Mouse (Mus musculus) MEL (cell line): ENCODE results near the gene Tmc8.

Source experiments
- BHLHE40 ChIP-seq: IDR thresholded peaks from 2 replicates; pipeline ENCODE4 v1.6.1; 2012; ENCODE audit warnings: low read depth, mild to moderate bottlenecking, inconsistent platforms, low read length, improper control_type of control experiment, borderline replicate concordance
- CHD1 ChIP-seq: IDR thresholded peaks from 2 replicates; pipeline ENCODE4 v1.6.1; 2012; ENCODE audit warnings: low read depth, mild to moderate bottlenecking, inconsistent platforms, low read length, improper control_type of control experiment
- CHD2 ChIP-seq: IDR thresholded peaks from 2 replicates; pipeline ENCODE4 v1.6.1; 2011; ENCODE audit warnings: low read length, improper control_type of control experiment
- CTCF ChIP-seq, 3 experiments: IDR thresholded peaks in 2 of 3; conservative IDR thresholded peaks in 1 of 3; 2 replicates each; pipeline ENCODE4 v1.5.1; 2011 to 2012; ENCODE audit warnings: low read length in 3 of 3, low read depth in 2 of 3, mild to moderate bottlenecking in 2 of 3, improper control_type of control experiment in 1 of 3, inconsistent platforms in 1 of 3, mixed read lengths in 1 of 3, moderate library complexity in 1 of 3; ENCODE audit not compliant: control insufficient read depth in 1 of 3, insufficient read depth in 1 of 3, poor library complexity in 1 of 3, severe bottlenecking in 1 of 3
- EP300 ChIP-seq, 2 experiments: IDR thresholded peaks; 2 replicates each; pipeline ENCODE4 v1.6.1; 2011; ENCODE audit warnings: improper control_type of control experiment in 2 of 2, low read length in 2 of 2, low read depth in 1 of 2, mild to moderate bottlenecking in 1 of 2
- ETS1 ChIP-seq: IDR thresholded peaks from 2 replicates; pipeline ENCODE4 v1.6.1; 2012; ENCODE audit warnings: low read depth, mild to moderate bottlenecking, inconsistent platforms, low read length, improper control_type of control experiment, moderate library complexity
- MAX ChIP-seq: IDR thresholded peaks from 2 replicates; pipeline ENCODE4 v1.6.1; 2011; ENCODE audit warnings: low read length, improper control_type of control experiment
- POLR2A ChIP-seq, 2 experiments: IDR thresholded peaks; 2 replicates each; pipeline ENCODE4 v1.6.1; 2011 to 2012; ENCODE audit warnings: low read length in 2 of 2, mild to moderate bottlenecking in 2 of 2, control low read depth in 1 of 2, improper control_type of control experiment in 1 of 2, low read depth in 1 of 2, moderate library complexity in 1 of 2; ENCODE audit not compliant: control insufficient read depth in 1 of 2, insufficient read depth in 1 of 2, poor library complexity in 1 of 2
- POLR2AphosphoS2 ChIP-seq: IDR thresholded peaks from 2 replicates; pipeline ENCODE4 v1.6.1; 2011; ENCODE audit warnings: low read length, improper control_type of control experiment
- RAD21 ChIP-seq: IDR thresholded peaks from 2 replicates; pipeline ENCODE4 v1.6.1; 2011; ENCODE audit warnings: mild to moderate bottlenecking, low read depth, low read length, improper control_type of control experiment
- RCOR1 ChIP-seq: IDR thresholded peaks from 2 replicates; pipeline ENCODE4 v1.6.1; 2012; ENCODE audit warnings: low read depth, mild to moderate bottlenecking, inconsistent platforms, low read length, improper control_type of control experiment
- TAL1 ChIP-seq: IDR thresholded peaks from 2 replicates; pipeline ENCODE4 v1.6.1; 2012; ENCODE audit warnings: mild to moderate bottlenecking, inconsistent platforms, low read length, moderate library complexity, mixed read lengths
- UBTF ChIP-seq: IDR thresholded peaks from 2 replicates; pipeline ENCODE4 v1.6.1; 2012; ENCODE audit warnings: low read depth, mild to moderate bottlenecking, inconsistent platforms, low read length, improper control_type of control experiment, moderate library complexity, borderline replicate concordance; ENCODE audit not compliant: insufficient read depth
- USF1 ChIP-seq: IDR thresholded peaks from 2 replicates; pipeline ENCODE4 v1.6.1; 2014; ENCODE audit warnings: low read depth, mild to moderate bottlenecking, inconsistent platforms, low read length, improper control_type of control experiment, moderate library complexity

GRCm38 (mm10) chr11:117778031-117778430 lies 3.8 kb upstream of the Tmc8 start:
- TF ChIP-seq EP300 (IDR thresholded peaks at IDR 0.05; ENCODE audit: low read depth in 1 of 2, low read length in 2 of 2), result no peak
- TF ChIP-seq BHLHE40, result no peak
- TF ChIP-seq POLR2AphosphoS2, result no peak
- TF ChIP-seq RCOR1, result no peak
- no peak for TF ChIP-seq POLR2A (IDR thresholded peaks at IDR 0.05; ENCODE audit: control insufficient read depth in 1 of 2, insufficient read depth in 1 of 2, low read depth in 1 of 2, low read length in 2 of 2, poor library complexity in 1 of 2)
- no peak for TF ChIP-seq TAL1
- TF ChIP-seq MAX, result no peak
- no peak for TF ChIP-seq USF1
- TF ChIP-seq RAD21, result no peak
- no peak for TF ChIP-seq CTCF (IDR thresholded peaks at IDR 0.05 in 2 of 3, conservative IDR thresholded peaks at IDR 0.05 in 1 of 3; ENCODE audit: control insufficient read depth in 1 of 3, insufficient read depth in 1 of 3, low read depth in 2 of 3, low read length in 3 of 3, poor library complexity in 1 of 3, severe bottlenecking in 1 of 3)
- TF ChIP-seq CHD1, result no peak
- no peak for TF ChIP-seq CHD2
- no peak for TF ChIP-seq UBTF
- no peak for TF ChIP-seq ETS1
